Mouse (Mus musculus) forebrain, postnatal 0 days (tissue): ENCODE measurements at regions not wholly inside any gene's neighbourhood (a gene's known extent, or its start where the extent isn't known, plus 50 kb on each side); places are given as distances from the start of the nearest gene placed in this dataset.
A peak's percentile ranks its signal among the peaks of the same experiment; 100 is the strongest.

Experiments
- ATAC-seq: fragments of 200-750 bp; cut with Nextera tagmentation; 2 replicates; pipeline ENCODE4 v1.8.0; 2017; ENCODE audit warnings: mild to moderate bottlenecking, moderate library complexity
- DNase-seq: peaks from one replicate; pipeline ENCODE4 v3.0.0-alpha.2; 2015
- H3K27ac ChIP-seq: fragments of 300-500 bp; sonication (generic); 2 replicates; pipeline ENCODE4 v1.5.1; 2014; ENCODE audit warnings: low read depth, mild to moderate bottlenecking, antibody characterized with exemption, low read length, moderate library complexity, mixed read lengths
- H3K27me3 ChIP-seq: fragments of 300-500 bp; sonication (generic); 2 replicates; pipeline ENCODE4 v1.6.1; 2014; ENCODE audit warnings: mild to moderate bottlenecking, low read length, mixed read lengths; ENCODE audit not compliant: insufficient read depth
- H3K36me3 ChIP-seq: fragments of 300-500 bp; sonication (generic); 2 replicates; pipeline ENCODE4 v1.6.1; 2014; ENCODE audit warnings: mild to moderate bottlenecking, moderate library complexity; ENCODE audit not compliant: insufficient read depth
- H3K4me1 ChIP-seq: fragments of 300-500 bp; sonication (generic); 2 replicates; pipeline ENCODE4 v1.6.1; 2014; ENCODE audit warnings: antibody characterized with exemption; ENCODE audit not compliant: insufficient read depth
- H3K4me2 ChIP-seq: fragments of 300-500 bp; sonication (generic); 2 replicates; pipeline ENCODE4 v1.6.1; 2014; ENCODE audit warnings: low read depth, mild to moderate bottlenecking, moderate library complexity
- H3K4me3 ChIP-seq: fragments of 300-500 bp; sonication (generic); 2 replicates; pipeline ENCODE4 v1.5.1; 2014; ENCODE audit warnings: low read depth, low read length, mixed read lengths
- H3K9ac ChIP-seq: fragments of 300-500 bp; sonication (generic); 2 replicates; pipeline ENCODE4 v1.6.1; 2014; ENCODE audit warnings: mild to moderate bottlenecking
- H3K9me3 ChIP-seq: fragments of 300-500 bp; sonication (generic); 2 replicates; pipeline ENCODE4 v1.6.1; 2016; ENCODE audit warnings: low read length
- CTCF ChIP-seq: sonication (generic); IDR thresholded peaks from 2 replicates; pipeline ENCODE4 v1.5.1; 2016; ENCODE audit warnings: antibody characterized with exemption, control low read depth, low read depth
- WGBS: fragments of 180-500 bp; shearing (Covaris S2); extraction: QIAGEN DNeasy Blood & Tissue Kit; methylation state at CpG from one replicate; pipeline ENCODE4 v1.1.7; 2014; 5-methylcytosine and 5-hydroxymethylcytosine counted together

DNA sequence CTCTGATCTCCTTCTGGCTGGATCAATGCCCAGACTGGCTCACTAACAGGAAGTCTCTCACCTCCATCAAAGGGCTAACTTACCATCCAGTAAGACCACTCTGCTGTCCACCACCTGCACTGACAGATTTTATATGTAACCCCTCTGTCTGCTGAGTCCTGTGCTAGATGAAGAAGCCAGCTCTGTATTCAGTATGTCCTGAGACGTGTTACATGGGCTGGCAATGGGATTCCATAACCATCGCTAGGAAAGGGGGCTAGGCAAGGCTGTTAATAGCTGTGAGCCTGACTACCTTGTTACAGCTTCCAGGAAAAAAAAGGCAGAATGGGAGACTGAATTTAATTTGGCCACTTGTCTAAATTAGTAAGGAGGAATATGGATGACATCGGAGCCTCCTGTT is 71.3 kb upstream of the Tmco5 start:
- H3K4me2 ChIP-seq: no peak overlapping the region
- H3K9ac ChIP-seq: no peak overlapping the region
- H3K27ac ChIP-seq: no peak overlapping the region
- 36% methylated on average over 3 of the region's 3 CpGs for WGBS
- DNase-seq (no peak), ATAC-seq (no peak)
- no peaks in the 10 kb centered on the region for H3K27me3 ChIP-seq
- no peaks in the 10 kb centered on the region; the same call in 1 of the 2 replicates for H3K4me1 ChIP-seq
- H3K4me3 ChIP-seq: no peak overlapping the region
- H3K9me3 ChIP-seq: no peaks in the 10 kb centered on the region
- H3K36me3 ChIP-seq: no peaks in the 10 kb centered on the region
- TF ChIP-seq CTCF: no peak

DNA sequence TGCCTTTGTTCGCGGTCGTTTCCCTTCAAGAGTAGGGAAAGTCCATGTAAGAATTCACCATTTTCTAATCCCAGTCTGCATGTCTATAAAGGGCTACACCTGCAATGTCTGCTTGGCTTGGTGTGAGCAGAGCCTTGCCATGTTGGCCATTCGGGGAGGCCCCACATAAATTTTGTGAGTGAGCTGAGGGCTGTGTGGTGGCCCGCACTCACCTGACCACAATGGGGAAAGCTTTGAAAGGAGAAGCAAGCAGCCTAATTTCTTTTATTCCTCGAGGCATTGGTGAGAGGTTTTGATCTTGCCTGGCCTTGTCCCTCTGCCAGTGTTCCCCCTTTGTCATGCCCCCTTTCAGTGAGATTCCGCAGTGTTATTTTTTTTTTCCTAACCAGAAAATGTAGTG is 70.9 kb upstream of the Tmco5 start:
- no peaks in the 10 kb centered on the region for H3K36me3 ChIP-seq
- no peaks in the 10 kb centered on the region for H3K9me3 ChIP-seq
- 41% methylated on average over 7 of the region's 7 CpGs for WGBS
- H3K9ac ChIP-seq: no peak overlapping the region
- H3K27ac ChIP-seq: no peak overlapping the region
- DNase-seq: no peak
- ATAC-seq: no peak
- H3K4me1 ChIP-seq: no peaks in the 10 kb centered on the region; the same call in 1 of the 2 replicates
- H3K27me3 ChIP-seq: no peaks in the 10 kb centered on the region
- TF ChIP-seq CTCF: no peak
- H3K4me2 ChIP-seq: no peak overlapping the region
- no peak overlapping the region for H3K4me3 ChIP-seq

DNA sequence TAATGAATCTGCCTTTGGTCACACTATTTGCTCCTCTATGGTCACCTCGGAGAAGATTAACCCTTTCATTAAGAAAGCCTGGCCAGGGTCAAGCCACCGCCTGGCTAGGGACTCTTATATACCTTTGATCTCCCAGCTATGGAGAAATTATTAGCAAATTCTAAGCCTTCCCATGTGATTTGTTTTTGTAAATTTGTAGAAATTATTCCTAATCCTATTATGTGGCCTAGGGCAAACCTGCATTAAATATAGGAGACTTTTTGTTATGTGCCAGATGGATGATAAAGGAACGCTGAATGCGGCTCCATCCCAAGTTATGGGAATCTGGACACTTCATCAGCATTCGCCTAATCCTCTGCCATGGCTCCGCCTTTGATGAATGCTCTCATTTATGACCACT is 70.4 kb upstream of the Tmco5 start:
- DNase-seq (no peak), ATAC-seq (no peak)
- no peaks in the 10 kb centered on the region for H3K9me3 ChIP-seq
- no peaks in the 10 kb centered on the region; the same call in 1 of the 2 replicates for H3K4me1 ChIP-seq
- no peak for TF ChIP-seq CTCF
- WGBS: 52% methylated on average over 6 of the region's 6 CpGs
- H3K4me2 ChIP-seq: no peak overlapping the region
- H3K27ac ChIP-seq: no peak overlapping the region
- no peaks in the 10 kb centered on the region for H3K36me3 ChIP-seq
- no peak overlapping the region for H3K9ac ChIP-seq
- no peaks in the 10 kb centered on the region for H3K27me3 ChIP-seq
- no peak overlapping the region for H3K4me3 ChIP-seq

DNA sequence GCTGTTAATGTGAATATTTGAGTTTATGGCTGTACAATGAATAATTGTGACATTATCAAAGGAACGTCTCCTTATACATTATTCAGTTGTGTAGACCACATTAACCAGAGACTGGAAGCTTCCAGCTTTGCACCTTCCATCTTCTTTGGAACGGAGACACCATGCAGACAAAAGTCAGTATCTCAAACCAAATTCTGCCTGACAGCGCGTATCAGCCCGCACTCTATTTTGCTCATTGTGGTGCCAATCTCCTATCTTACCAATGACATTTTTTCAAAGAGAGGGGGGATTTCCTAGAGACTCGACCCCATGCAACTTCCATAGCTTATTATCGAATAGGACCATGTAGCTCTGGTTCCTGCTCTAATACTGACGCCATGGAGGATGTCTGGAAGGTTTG is 69.9 kb upstream of the Tmco5 start:
- Histone ChIP-seq H3K4me1 (no peaks in the 10 kb centered on the region; the same call in 1 of the 2 replicates), H3K9me3 (no peaks in the 10 kb centered on the region), H3K4me2 (no peak overlapping the region), H3K4me3 (no peak overlapping the region), H3K27me3 (no peaks in the 10 kb centered on the region), H3K36me3 (no peaks in the 10 kb centered on the region), H3K27ac (no peak overlapping the region), H3K9ac (no peak overlapping the region)
- DNase-seq: no peak
- 78% methylated on average over 8 of the region's 8 CpGs for WGBS
- no peak for ATAC-seq
- no peak for TF ChIP-seq CTCF

DNA sequence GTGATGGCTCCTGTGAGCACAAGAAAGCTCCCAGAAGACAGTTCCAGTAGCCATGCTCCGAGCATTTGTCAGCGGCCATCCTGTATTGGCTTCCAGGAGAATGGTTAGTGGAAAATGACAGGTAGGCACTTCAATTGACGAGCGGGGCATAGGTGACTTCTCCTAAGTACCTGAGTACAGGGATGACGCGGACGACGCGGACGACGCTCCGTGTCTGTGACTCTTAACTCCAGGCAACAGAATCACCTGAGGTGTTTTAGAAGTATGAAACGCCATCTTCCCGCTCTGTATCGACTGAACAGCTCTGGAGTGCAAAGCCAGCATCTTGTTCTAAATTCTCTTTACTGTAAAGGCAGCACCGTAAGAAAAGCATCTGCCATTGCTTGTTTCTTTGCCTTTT is 68.4 kb upstream of the Tmco5 start:
- H3K9ac ChIP-seq: no peak overlapping the region
- WGBS: 96% methylated on average over 16 of the region's 16 CpGs
- TF ChIP-seq CTCF: no peak
- no peak overlapping the region for H3K27ac ChIP-seq
- no peak overlapping the region for H3K4me3 ChIP-seq
- H3K4me1 ChIP-seq: no peaks in the 10 kb centered on the region; the same call in 1 of the 2 replicates
- no peak for ATAC-seq
- no peaks in the 10 kb centered on the region for H3K9me3 ChIP-seq
- H3K27me3 ChIP-seq: no peaks in the 10 kb centered on the region
- H3K4me2 ChIP-seq: no peak overlapping the region
- DNase-seq: no peak
- no peaks in the 10 kb centered on the region for H3K36me3 ChIP-seq

DNA sequence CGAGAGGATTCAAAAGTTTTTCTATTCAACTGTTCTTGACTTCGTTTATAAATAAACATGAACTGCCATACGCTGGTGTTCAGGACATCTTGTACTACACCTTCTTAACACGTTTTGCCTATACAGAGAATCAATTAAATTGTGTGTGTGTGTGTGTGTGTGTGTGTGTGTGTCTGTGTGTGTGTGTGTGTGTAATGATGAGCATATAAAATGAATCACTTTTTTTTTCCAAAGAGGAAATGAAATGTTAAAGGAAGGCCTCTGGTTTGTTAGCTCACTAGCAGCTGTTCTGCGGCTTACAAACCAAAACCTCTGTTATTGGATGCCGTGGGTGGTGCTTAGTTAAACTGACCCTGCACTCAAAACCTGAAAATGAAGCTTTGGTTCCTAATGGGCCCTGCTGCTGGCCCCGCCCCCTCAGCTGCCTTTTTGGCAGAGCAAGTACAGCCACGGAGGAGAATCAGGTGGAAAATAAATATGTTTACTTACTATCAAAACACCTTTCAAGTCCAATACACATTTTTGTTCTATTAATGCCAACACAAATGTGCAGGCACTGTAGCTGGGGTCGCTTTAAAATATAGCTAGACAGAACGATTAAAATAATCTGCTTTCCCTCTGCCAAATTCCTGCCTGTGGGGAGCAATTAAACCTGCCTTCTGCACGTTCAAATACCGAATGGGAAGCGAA is 65.5 kb upstream of the Tmco5 start:
- no peak overlapping the region for H3K4me3 ChIP-seq
- H3K4me1 ChIP-seq: peaks cover 8% of the 10 kb centered on the region
- H3K9me3 ChIP-seq: no peaks in the 10 kb centered on the region
- H3K36me3 ChIP-seq: no peaks in the 10 kb centered on the region
- no peaks in the 10 kb centered on the region for H3K27me3 ChIP-seq
- ATAC-seq (0 out of 2 replicates have a peak, but pooled peaks have one; percentile 25), DNase-seq (no peak)
- H3K27ac ChIP-seq: no peak overlapping the region
- no peak overlapping the region for H3K9ac ChIP-seq
- 20% methylated on average over 13 of the region's 13 CpGs for WGBS
- no peak overlapping the region for H3K4me2 ChIP-seq
- TF ChIP-seq CTCF: no peak

DNA sequence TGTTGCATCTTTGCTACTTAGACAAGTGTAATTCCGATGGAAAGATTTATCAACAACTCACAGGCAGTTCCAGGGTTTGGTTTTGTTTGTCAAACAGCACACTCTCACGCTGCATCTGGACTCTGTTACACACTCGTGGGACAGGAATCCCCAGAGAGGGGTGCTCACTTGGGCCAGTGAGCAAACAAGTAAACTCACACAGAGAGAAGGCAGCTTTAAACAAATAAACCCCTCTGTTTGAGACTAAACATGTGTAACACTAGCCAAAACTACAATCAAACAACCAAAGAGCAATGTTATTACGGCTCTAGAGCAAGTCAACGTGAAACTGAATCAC is 65.0 kb upstream of the Tmco5 start:
- 42% methylated on average over 5 of the region's 5 CpGs for WGBS
- H3K36me3 ChIP-seq: no peaks in the 10 kb centered on the region
- no peak for TF ChIP-seq CTCF

DNA sequence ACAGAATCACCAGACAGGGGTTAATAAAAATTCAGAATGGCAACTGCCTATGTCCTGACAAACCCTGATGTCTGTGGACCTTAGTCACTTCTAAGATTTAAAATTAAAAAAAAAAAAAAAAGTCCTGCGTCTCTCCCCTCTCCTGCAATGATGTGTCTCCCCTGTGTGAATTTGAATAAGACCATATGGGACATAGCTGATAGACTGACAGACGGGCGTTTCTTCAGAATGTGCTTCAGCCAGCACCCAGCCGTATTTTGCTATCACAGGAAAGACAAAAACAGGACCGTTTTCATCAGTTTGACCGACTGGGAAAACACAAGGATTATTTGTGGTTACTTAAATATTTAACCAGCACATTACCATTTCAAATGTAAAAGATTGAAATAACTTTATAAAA is 61.4 kb upstream of the Tmco5 start:
- Histone ChIP-seq H3K27me3 (no peaks in the 10 kb centered on the region), H3K4me1 (peaks cover 15% of the 10 kb centered on the region), H3K36me3 (no peaks in the 10 kb centered on the region), H3K4me3 (no peak overlapping the region), H3K9ac (no peak overlapping the region), H3K4me2 (0 out of 2 replicates have a peak overlapping the region, but pooled peaks have one; percentile 20), H3K27ac (no peak overlapping the region; the same call in 1 of the 2 replicates), H3K9me3 (no peaks in the 10 kb centered on the region)
- no peak for TF ChIP-seq CTCF
- WGBS: 27% methylated on average over 6 of the region's 6 CpGs
- ATAC-seq: no peak
- no peak for DNase-seq

More for the DNA sequence above, 65.0 kb upstream of the Tmco5 start:
- H3K9ac ChIP-seq: no peak overlapping the region
- H3K4me2 ChIP-seq: no peak overlapping the region
- ATAC-seq (no peak), DNase-seq (no peak)
- no peak overlapping the region for H3K4me3 ChIP-seq
- peaks cover 9% of the 10 kb centered on the region for H3K4me1 ChIP-seq
- H3K9me3 ChIP-seq: no peaks in the 10 kb centered on the region
- no peak overlapping the region for H3K27ac ChIP-seq
- H3K27me3 ChIP-seq: no peaks in the 10 kb centered on the region
